Mouse (Mus musculus) kidney, embryonic 16.5 days (tissue): ENCODE data around the gene Sh3kbp1. TPM values are rescaled to one million over a fixed set of nuclear protein-coding genes. Genes with fewer than 3 reads are reported as not detected.

Source experiments
- ATAC-seq: fragments of 200-750 bp; cut with Nextera tagmentation; 2 replicates; pipeline ENCODE4 v1.8.0; 2017; ENCODE audit warnings: moderate TSS enrichment; ENCODE audit not compliant: low FRiP score, low TSS enrichment
- H3K27ac ChIP-seq: fragments of 300-500 bp; sonication (generic); 2 replicates; pipeline ENCODE4 v1.5.1; 2014; ENCODE audit warnings: low read length
- H3K27me3 ChIP-seq: fragments of 300-500 bp; sonication (generic); 2 replicates; pipeline ENCODE4 v1.6.1; 2014; ENCODE audit warnings: low read length, control low read depth, mixed read lengths; ENCODE audit not compliant: insufficient read depth
- H3K36me3 ChIP-seq: fragments of 300-500 bp; sonication (generic); 2 replicates; pipeline ENCODE4 v1.6.1; 2014; ENCODE audit warnings: low read length, control low read depth, mixed read lengths; ENCODE audit not compliant: insufficient read depth
- H3K4me1 ChIP-seq: fragments of 300-500 bp; sonication (generic); 2 replicates; pipeline ENCODE4 v1.6.1; 2014; ENCODE audit warnings: low read length, control low read depth, mixed read lengths; ENCODE audit not compliant: insufficient read depth
- H3K4me2 ChIP-seq: fragments of 300-500 bp; sonication (generic); replicated peaks from 2 replicates; pipeline ENCODE4 v1.6.1; 2014; ENCODE audit warnings: low read depth, low read length
- H3K4me3 ChIP-seq: fragments of 300-500 bp; sonication (generic); 2 replicates; pipeline ENCODE4 v1.5.1; 2014; ENCODE audit warnings: mild to moderate bottlenecking, low read length
- H3K9ac ChIP-seq: fragments of 300-500 bp; sonication (generic); replicated peaks from 2 replicates; pipeline ENCODE4 v1.6.1; 2014; ENCODE audit warnings: low read length
- H3K9me3 ChIP-seq: fragments of 300-500 bp; sonication (generic); 2 replicates; pipeline ENCODE4 v1.6.1; 2016; ENCODE audit warnings: low read length, control low read depth
- WGBS: fragments of 180-500 bp; shearing (Covaris S2); extraction: QIAGEN DNeasy Blood & Tissue Kit; methylation state at CpG from one replicate; pipeline ENCODE4 v1.1.7; 2014; 5-methylcytosine and 5-hydroxymethylcytosine counted together
- polyA plus RNA-seq: library from polyadenylated mRNA; unstranded; fragments of >200 nt; fragmentation: Nextera tagmentation; extraction: Ambion mirVana; gene quantifications from 2 replicates; pipeline ENCODE4 v1.2.1, GENCODE M21; 2015

The Sh3kbp1 gene
- polyA plus RNA-seq, 1 experiment from 2014 or later: 39.0 TPM

GRCm38 (mm10) chrX:159840225-159840624, 213.2 kb downstream of the Sh3kbp1 start:
- H3K36me3 ChIP-seq: no peaks in the 10 kb centered on the region

DNA sequence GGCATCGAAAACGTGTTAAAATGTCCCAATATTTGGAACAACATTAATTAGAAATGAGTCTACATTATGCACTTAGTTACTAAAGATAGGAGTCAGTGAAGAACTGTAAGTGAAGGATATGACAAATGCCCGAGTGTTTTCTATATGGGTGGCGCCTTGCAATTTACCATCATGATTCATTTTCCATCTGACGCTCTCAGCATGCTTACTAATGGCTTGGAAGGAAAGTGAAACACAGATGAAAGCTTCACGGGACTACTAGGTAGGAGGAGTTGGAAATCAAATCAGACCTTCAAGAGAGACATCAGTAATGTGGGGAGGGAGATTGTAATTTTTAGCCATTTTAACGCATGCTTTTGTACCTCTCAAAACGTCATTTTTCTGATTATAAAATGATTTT, 223.7 kb downstream of the Sh3kbp1 start:
- Histone ChIP-seq H3K36me3 (no peaks in the 10 kb centered on the region), H3K9ac (no peak overlapping the region), H3K27me3 (peaks cover 9% of the 10 kb centered on the region; the same call in 1 of the 2 replicates), H3K4me2 (no peak overlapping the region), H3K9me3 (no peaks in the 10 kb centered on the region), H3K27ac (no peak overlapping the region), H3K4me1 (no peaks in the 10 kb centered on the region), H3K4me3 (no peak overlapping the region)
- 84% methylated on average over 8 of the region's 8 CpGs for WGBS
- no peak for ATAC-seq

More at GRCm38 (mm10) chrX:159840225-159840624, 213.2 kb downstream of the Sh3kbp1 start:
- Histone ChIP-seq H3K4me3 (no peak overlapping the region), H3K27me3 (peaks cover 5% of the 10 kb centered on the region; the same call in 1 of the 2 replicates), H3K27ac (no peak overlapping the region), H3K4me2 (no peak overlapping the region), H3K4me1 (no peaks in the 10 kb centered on the region), H3K9me3 (no peaks in the 10 kb centered on the region), H3K9ac (no peak overlapping the region)
- WGBS: 51% methylated on average over 7 of the region's 7 CpGs
- no peak for ATAC-seq

GRCm38 (mm10) chrX:159856866-159857265, 229.8 kb downstream of the Sh3kbp1 start:
- ATAC-seq: no peak
- Histone ChIP-seq H3K9me3 (no peaks in the 10 kb centered on the region), H3K27ac (no peak overlapping the region)

GRCm38 (mm10) chrX:159858126-159858525, 231.1 kb downstream of the Sh3kbp1 start:
- Histone ChIP-seq H3K9ac (no peak overlapping the region), H3K9me3 (no peaks in the 10 kb centered on the region)
- 67% methylated on average over 1 of the region's 1 CpGs for WGBS

More at GRCm38 (mm10) chrX:159856866-159857265, 229.8 kb downstream of the Sh3kbp1 start:
- H3K36me3 ChIP-seq: no peaks in the 10 kb centered on the region
- H3K27me3 ChIP-seq: peaks cover 8% of the 10 kb centered on the region; the same call in 1 of the 2 replicates
- H3K4me2 ChIP-seq: no peak overlapping the region
- no peak overlapping the region for H3K9ac ChIP-seq
- H3K4me3 ChIP-seq: no peak overlapping the region
- no peaks in the 10 kb centered on the region for H3K4me1 ChIP-seq
- 89% methylated on average over 1 of the region's 1 CpGs for WGBS

DNA sequence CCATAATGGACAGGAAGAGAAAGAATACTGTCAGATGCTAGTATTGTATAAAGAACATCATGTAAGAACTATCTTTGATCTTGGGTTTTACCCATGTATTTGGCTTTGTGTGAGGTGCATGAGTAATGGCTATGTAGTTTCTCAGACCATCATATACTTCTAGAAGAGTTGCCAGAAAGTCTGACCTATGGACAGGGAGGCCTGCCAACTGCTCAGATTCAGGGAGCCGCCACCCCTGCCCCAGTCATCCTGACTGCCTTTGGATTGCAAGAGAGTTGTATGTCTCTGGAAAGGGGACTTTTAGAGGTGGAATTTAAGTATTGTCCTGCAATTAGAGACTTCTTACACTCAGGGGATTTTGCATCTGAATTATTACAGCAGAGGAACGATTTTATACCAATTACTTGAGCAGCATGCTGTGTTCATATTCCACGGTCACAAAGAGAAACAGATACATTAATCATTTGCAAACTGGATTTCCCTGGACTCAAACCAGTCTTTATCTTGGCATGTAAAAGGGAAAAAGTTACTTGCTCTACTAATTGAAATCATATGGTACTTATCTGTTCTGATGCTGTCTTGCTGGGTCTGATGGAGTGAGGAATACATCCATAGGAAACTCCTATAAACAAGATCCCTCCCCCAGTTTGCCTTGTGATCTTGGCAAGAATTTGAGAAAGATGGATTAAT, 233.9 kb downstream of the Sh3kbp1 start:
- 79% methylated on average over 3 of the region's 3 CpGs for WGBS

More at GRCm38 (mm10) chrX:159858126-159858525, 231.1 kb downstream of the Sh3kbp1 start:
- Histone ChIP-seq H3K36me3 (no peaks in the 10 kb centered on the region), H3K4me2 (no peak overlapping the region), H3K27ac (no peak overlapping the region), H3K4me1 (no peaks in the 10 kb centered on the region), H3K27me3 (peaks cover 8% of the 10 kb centered on the region; the same call in 1 of the 2 replicates), H3K4me3 (no peak overlapping the region)
- ATAC-seq: no peak

GRCm38 (mm10) chrX:159867660-159868059, 240.6 kb downstream of the Sh3kbp1 start:
- Histone ChIP-seq H3K36me3 (no peaks in the 10 kb centered on the region), H3K4me3 (no peak overlapping the region), H3K9ac (no peak overlapping the region), H3K4me2 (no peak overlapping the region), H3K4me1 (no peaks in the 10 kb centered on the region), H3K27me3 (peaks cover 23% of the 10 kb centered on the region; the same call in 1 of the 2 replicates), H3K9me3 (no peaks in the 10 kb centered on the region), H3K27ac (no peak overlapping the region)
- 81% methylated on average over 3 of the region's 3 CpGs for WGBS
- no peak for ATAC-seq

More for the DNA sequence above, 233.9 kb downstream of the Sh3kbp1 start:
- Histone ChIP-seq H3K4me2 (no peak overlapping the region), H3K36me3 (no peaks in the 10 kb centered on the region), H3K9ac (no peak overlapping the region), H3K27ac (no peak overlapping the region), H3K9me3 (no peaks in the 10 kb centered on the region), H3K4me1 (no peaks in the 10 kb centered on the region), H3K4me3 (no peak overlapping the region), H3K27me3 (peaks cover 6% of the 10 kb centered on the region; the same call in 1 of the 2 replicates)
- ATAC-seq: no peak

DNA sequence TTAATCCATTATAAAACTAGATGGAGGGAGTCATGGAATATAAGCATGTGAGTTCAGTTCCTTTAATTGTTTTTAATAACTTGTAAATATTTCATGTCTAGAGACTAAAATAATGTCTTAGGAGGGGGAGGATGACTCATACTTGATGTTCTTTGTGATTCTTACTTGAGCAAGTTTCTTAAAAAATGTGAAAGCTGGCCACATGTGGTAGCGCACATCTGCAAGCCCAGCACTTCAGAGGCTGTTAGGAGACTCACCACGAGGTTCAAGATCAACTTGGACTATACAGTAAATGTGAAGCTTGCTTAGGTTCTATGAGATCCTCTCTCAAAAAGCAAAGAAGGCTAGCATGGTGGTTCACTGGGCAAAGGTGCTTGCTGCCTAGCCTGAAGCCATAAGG, 245.4 kb downstream of the Sh3kbp1 start:
- no peaks in the 10 kb centered on the region for H3K36me3 ChIP-seq
- no peak overlapping the region for H3K27ac ChIP-seq
- ATAC-seq: no peak
- no peaks in the 10 kb centered on the region for H3K4me1 ChIP-seq
- no peak overlapping the region for H3K4me3 ChIP-seq
- no peak overlapping the region for H3K9ac ChIP-seq
- H3K27me3 ChIP-seq: peaks cover 25% of the 10 kb centered on the region; the same call in 1 of the 2 replicates
- 88% methylated on average over 2 of the region's 2 CpGs for WGBS
- no peak overlapping the region for H3K4me2 ChIP-seq
- no peaks in the 10 kb centered on the region for H3K9me3 ChIP-seq

DNA sequence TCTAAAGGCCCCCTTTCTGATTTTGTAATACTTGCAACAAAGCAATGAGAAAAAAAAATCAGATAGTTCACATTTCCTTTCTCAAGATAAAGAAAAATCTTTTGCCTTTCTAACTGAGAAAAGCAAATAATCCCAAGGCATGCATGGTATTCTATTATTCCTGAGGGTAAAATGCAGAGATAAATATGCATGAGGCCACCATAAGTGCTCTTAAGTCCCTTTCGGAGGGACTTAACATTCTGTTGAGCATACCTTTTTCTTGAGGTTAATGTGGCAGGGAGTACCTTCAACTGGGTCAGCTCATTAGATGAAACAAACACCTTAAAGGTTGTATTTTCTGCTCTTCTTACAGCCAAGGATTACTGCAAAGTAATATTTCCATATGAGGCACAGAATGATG, 250.7 kb downstream of the Sh3kbp1 start:
- 84% methylated on average over 1 of the region's 1 CpGs for WGBS
- no peak for ATAC-seq
- H3K9me3 ChIP-seq: no peaks in the 10 kb centered on the region

GRCm38 (mm10) chrX:159879455-159879854, 252.4 kb downstream of the Sh3kbp1 start:
- Histone ChIP-seq H3K27me3 (peaks cover 26% of the 10 kb centered on the region), H3K9ac (no peak overlapping the region), H3K4me3 (no peak overlapping the region), H3K4me1 (no peaks in the 10 kb centered on the region), H3K36me3 (no peaks in the 10 kb centered on the region), H3K9me3 (no peaks in the 10 kb centered on the region), H3K27ac (no peak overlapping the region), H3K4me2 (no peak overlapping the region)
- no peak for ATAC-seq
- WGBS: 68% methylated on average over 3 of the region's 3 CpGs

More for the DNA sequence above, 250.7 kb downstream of the Sh3kbp1 start:
- Histone ChIP-seq H3K4me2 (no peak overlapping the region), H3K27ac (no peak overlapping the region), H3K36me3 (no peaks in the 10 kb centered on the region), H3K27me3 (peaks cover 23% of the 10 kb centered on the region), H3K4me1 (no peaks in the 10 kb centered on the region), H3K9ac (no peak overlapping the region), H3K4me3 (no peak overlapping the region)

DNA sequence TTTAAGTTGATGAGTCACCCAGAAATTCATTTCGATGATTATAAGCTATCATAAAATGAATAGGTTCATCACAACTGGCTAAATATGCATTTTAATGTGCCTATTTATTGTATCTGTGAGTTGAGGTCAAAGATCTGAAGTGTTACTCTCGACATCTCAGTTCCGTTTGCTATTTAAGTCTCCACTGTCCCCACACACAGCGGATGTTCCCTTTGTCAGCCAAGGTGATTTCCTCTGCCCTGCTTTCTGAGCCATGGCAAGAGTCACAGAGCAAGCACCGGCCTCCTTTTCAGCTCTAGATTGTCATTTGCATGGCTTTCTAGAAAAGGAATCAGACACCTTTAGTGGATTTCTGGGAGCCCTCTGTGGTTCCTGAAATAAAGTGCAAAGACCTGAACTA, 254.5 kb downstream of the Sh3kbp1 start:
- Histone ChIP-seq H3K36me3 (no peaks in the 10 kb centered on the region), H3K4me2 (no peak overlapping the region), H3K9ac (no peak overlapping the region), H3K27me3 (peaks cover 29% of the 10 kb centered on the region), H3K9me3 (no peaks in the 10 kb centered on the region), H3K4me3 (no peak overlapping the region), H3K4me1 (no peaks in the 10 kb centered on the region), H3K27ac (no peak overlapping the region)
- no peak for ATAC-seq
- 72% methylated on average over 5 of the region's 5 CpGs for WGBS
